Mouse (Mus musculus): ENCODE results near the gene Sbpl.

Sbpl gene

GRCm38 (mm10) chr17:23955174-23955573 lies at the start of gene Sbpl:
Gene Sbpl (minus strand): TSS chr17:23955274.
- TF ChIP-seq GATA4 (IDR thresholded peaks at IDR 0.05; ENCODE audit: insufficient replicate concordance, low read length) = no peak

GRCm38 (mm10) chr17:24004071-24004665 lies 49.1 kb upstream of the Sbpl start:
- TF ChIP-seq GATA4 (IDR thresholded peaks at IDR 0.05; ENCODE audit: insufficient replicate concordance, low read length) = no peak

GRCm38 (mm10) chr17:24000404-24000803 lies 45.3 kb upstream of the Sbpl start:
- TF ChIP-seq GATA4 (IDR thresholded peaks at IDR 0.05; ENCODE audit: insufficient replicate concordance, low read length) = no peak

GRCm38 (mm10) chr17:23998383-23998782 lies 43.3 kb upstream of the Sbpl start:
- no peak for TF ChIP-seq GATA4 (IDR thresholded peaks at IDR 0.05; ENCODE audit: insufficient replicate concordance, low read length)

GRCm38 (mm10) chr17:23997901-23998300 lies 42.8 kb upstream of the Sbpl start, which contains the start of gene Prss22:
Gene Prss22 (minus strand): TSS chr17:23998100.
- no peak for TF ChIP-seq GATA4 (IDR thresholded peaks at IDR 0.05; ENCODE audit: insufficient replicate concordance, low read length)

GRCm38 (mm10) chr17:23995421-23995820 lies 40.3 kb upstream of the Sbpl start:
- TF ChIP-seq GATA4 (IDR thresholded peaks at IDR 0.05; ENCODE audit: insufficient replicate concordance, low read length) = no peak

- no peak for TF ChIP-seq GATA4 (IDR thresholded peaks at IDR 0.05; ENCODE audit: insufficient replicate concordance, low read length)
Observed at GRCm38 (mm10) chr17:23994667-23995066, 39.6 kb upstream of the Sbpl start.

- TF ChIP-seq GATA4 (IDR thresholded peaks at IDR 0.05; ENCODE audit: insufficient replicate concordance, low read length) = no peak
Observed at GRCm38 (mm10) chr17:23993559-23994428, 38.7 kb upstream of the Sbpl start.

- TF ChIP-seq GATA4 (IDR thresholded peaks at IDR 0.05; ENCODE audit: insufficient replicate concordance, low read length) = no peak
Observed at GRCm38 (mm10) chr17:23992789-23993553, 37.9 kb upstream of the Sbpl start.

- no peak for TF ChIP-seq GATA4 (IDR thresholded peaks at IDR 0.05; ENCODE audit: insufficient replicate concordance, low read length)
Observed at GRCm38 (mm10) chr17:23989802-23990201, 34.7 kb upstream of the Sbpl start.

- no peak for TF ChIP-seq GATA4 (IDR thresholded peaks at IDR 0.05; ENCODE audit: insufficient replicate concordance, low read length)
Observed at GRCm38 (mm10) chr17:23984989-23985388, 29.9 kb upstream of the Sbpl start.

GRCm38 (mm10) chr17:23982912-23983311 lies 27.8 kb upstream of the Sbpl start:
- TF ChIP-seq GATA4 (IDR thresholded peaks at IDR 0.05; ENCODE audit: insufficient replicate concordance, low read length) = no peak

- TF ChIP-seq GATA4 (IDR thresholded peaks at IDR 0.05; ENCODE audit: insufficient replicate concordance, low read length) = no peak
Observed at GRCm38 (mm10) chr17:23980297-23980909, 25.3 kb upstream of the Sbpl start, which contains the start of gene Prss30. Gene Prss30 (minus strand): TSS chr17:23980566.

- no peak for TF ChIP-seq GATA4 (IDR thresholded peaks at IDR 0.05; ENCODE audit: insufficient replicate concordance, low read length)
Observed at GRCm38 (mm10) chr17:23979471-23979870, 24.4 kb upstream of the Sbpl start.

- no peak for TF ChIP-seq GATA4 (IDR thresholded peaks at IDR 0.05; ENCODE audit: insufficient replicate concordance, low read length)
Observed at GRCm38 (mm10) chr17:23976665-23977064, 21.6 kb upstream of the Sbpl start.
